Mouse (Mus musculus): ENCODE results near the gene Gm17606. TPM values are rescaled to one million over a fixed set of nuclear protein-coding genes. Genes with fewer than 3 reads are reported as not detected.

Gm17606 gene
- polyA plus RNA-seq, 1 experiment from 2014 or later, result not detected

DNA sequence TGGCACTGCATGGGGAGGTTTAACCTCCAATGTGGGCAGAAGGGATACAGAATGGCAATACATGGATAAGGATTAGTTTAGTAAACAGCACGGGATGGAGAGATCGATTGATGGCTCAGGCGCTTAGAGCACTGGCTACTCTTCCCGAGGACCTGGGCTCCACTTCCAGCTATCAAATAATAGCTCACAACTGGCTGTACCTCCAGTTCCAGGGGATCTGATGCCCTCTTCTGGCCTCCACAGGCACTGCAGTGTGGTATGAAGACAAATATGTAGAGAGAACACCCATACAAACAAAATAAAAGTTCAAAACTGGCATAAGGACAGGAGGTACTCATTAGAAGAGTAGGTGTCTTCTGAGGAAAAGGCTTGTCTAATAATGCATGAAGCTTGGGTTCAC, 28.6 kb downstream of the Gm17606 start:
- Histone ChIP-seq H3K36me3 (ENCODE audit: control insufficient read depth, insufficient read depth, low read length) (peaks cover 44% of the 10 kb centered on the region), H3K9me3 (ENCODE audit: control insufficient read depth, low read length) (no peaks in the 10 kb centered on the region), H3K4me3 (ENCODE audit: low read length) (no peak overlapping the region), H3K9ac (ENCODE audit: low read length) (no peak overlapping the region), H3K27me3 (ENCODE audit: control insufficient read depth, insufficient read depth, low read depth, low read length) (no peaks in the 10 kb centered on the region), H3K4me2 (ENCODE audit: low read depth, low read length) (no peak overlapping the region), H3K27ac (ENCODE audit: low read length) (no peak overlapping the region), H3K4me1 (replicated peaks; ENCODE audit: control insufficient read depth, insufficient read depth, low read length) (no peaks in the 10 kb centered on the region; the same call in 1 of the 2 replicates)
- WGBS, result 76% methylated on average over 4 of the region's 4 CpGs
- no peak for ATAC-seq (ENCODE audit: low read depth)

DNA sequence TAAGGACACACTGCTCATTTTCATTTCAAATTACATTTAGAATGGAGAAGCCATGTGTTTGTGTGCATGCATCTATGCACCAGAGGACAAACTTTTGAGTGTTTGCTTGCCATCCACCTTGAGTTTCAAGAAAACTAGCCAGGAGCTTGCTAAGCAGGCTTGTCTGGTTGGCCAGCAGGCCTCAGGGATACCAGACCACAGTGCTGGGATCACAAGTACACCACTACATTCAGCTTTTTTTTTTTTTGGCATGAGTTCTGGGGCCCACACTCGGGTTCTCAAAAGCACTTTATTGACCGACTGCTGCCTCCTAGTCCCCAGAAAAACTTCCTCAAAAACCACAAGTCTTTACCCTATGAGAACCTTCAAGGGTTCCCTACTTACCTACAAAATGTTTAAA, 33.6 kb downstream of the Gm17606 start:
- 0 out of 2 replicates have a peak overlapping the region, but pooled peaks have one; percentile 1 for H3K27ac ChIP-seq (ENCODE audit: low read length)
- WGBS, result 42% methylated on average over 2 of the region's 2 CpGs

DNA sequence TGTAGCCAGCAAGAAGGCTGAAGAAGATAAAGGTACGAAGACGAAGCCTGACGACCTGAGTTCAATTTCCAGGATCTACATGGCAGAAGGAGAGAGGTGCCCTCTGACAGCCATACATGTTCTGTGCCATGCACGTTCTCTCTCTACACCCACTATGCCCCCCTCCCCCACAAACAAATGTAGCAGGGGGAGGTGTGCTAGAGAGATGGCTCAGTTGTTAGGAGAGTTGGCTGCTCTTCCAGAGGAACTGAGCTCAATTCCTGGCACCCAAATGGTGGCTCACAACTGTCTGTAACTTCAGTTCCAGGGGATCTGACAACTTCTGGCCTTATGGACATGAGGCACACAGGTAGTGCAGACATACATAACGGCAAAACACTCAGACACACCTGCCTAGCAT, 35.5 kb downstream of the Gm17606 start:
- Histone ChIP-seq H3K36me3 (ENCODE audit: control insufficient read depth, insufficient read depth, low read length) (peaks cover 28% of the 10 kb centered on the region), H3K27ac (ENCODE audit: low read length) (no peak overlapping the region), H3K4me2 (ENCODE audit: low read depth, low read length) (no peak overlapping the region), H3K9me3 (ENCODE audit: control insufficient read depth, low read length) (no peaks in the 10 kb centered on the region), H3K27me3 (ENCODE audit: control insufficient read depth, insufficient read depth, low read depth, low read length) (no peaks in the 10 kb centered on the region), H3K4me1 (replicated peaks; ENCODE audit: control insufficient read depth, insufficient read depth, low read length) (no peaks in the 10 kb centered on the region; the same call in 1 of the 2 replicates), H3K4me3 (ENCODE audit: low read length) (no peak overlapping the region), H3K9ac (ENCODE audit: low read length) (no peak overlapping the region)
- ATAC-seq (ENCODE audit: low read depth), result no peak
- WGBS, result 89% methylated on average over 5 of the region's 5 CpGs

More for the DNA sequence above, 33.6 kb downstream of the Gm17606 start:
- H3K9me3 ChIP-seq (ENCODE audit: control insufficient read depth, low read length), result no peaks in the 10 kb centered on the region
- H3K27me3 ChIP-seq (ENCODE audit: control insufficient read depth, insufficient read depth, low read depth, low read length), result no peaks in the 10 kb centered on the region
- no peak overlapping the region for H3K4me3 ChIP-seq (ENCODE audit: low read length)
- no peaks in the 10 kb centered on the region; the same call in 1 of the 2 replicates for H3K4me1 ChIP-seq (replicated peaks; ENCODE audit: control insufficient read depth, insufficient read depth, low read length)
- H3K4me2 ChIP-seq (ENCODE audit: low read depth, low read length), result no peak overlapping the region
- peak; percentile 26; the same call in 1 of the 2 replicates for ATAC-seq (ENCODE audit: low read depth)
- peaks cover 29% of the 10 kb centered on the region for H3K36me3 ChIP-seq (ENCODE audit: control insufficient read depth, insufficient read depth, low read length)
- H3K9ac ChIP-seq (ENCODE audit: low read length), result no peak overlapping the region

GRCm38 (mm10) chr14:54678657-54679304, 38.0 kb downstream of the Gm17606 start:
- Histone ChIP-seq H3K9ac (ENCODE audit: low read length) (no peak overlapping the region), H3K4me1 (replicated peaks; ENCODE audit: control insufficient read depth, insufficient read depth, low read length) (peaks cover 3% of the 10 kb centered on the region; the same call in 1 of the 2 replicates), H3K27me3 (ENCODE audit: control insufficient read depth, insufficient read depth, low read depth, low read length) (no peaks in the 10 kb centered on the region), H3K27ac (ENCODE audit: low read length) (no peak overlapping the region), H3K4me3 (ENCODE audit: low read length) (no peak overlapping the region), H3K4me2 (ENCODE audit: low read depth, low read length) (no peak overlapping the region), H3K36me3 (ENCODE audit: control insufficient read depth, insufficient read depth, low read length) (peaks cover 33% of the 10 kb centered on the region), H3K9me3 (ENCODE audit: control insufficient read depth, low read length) (no peaks in the 10 kb centered on the region)
- WGBS, result 77% methylated on average over 16 of the region's 16 CpGs
- ATAC-seq (ENCODE audit: low read depth), result no peak

DNA sequence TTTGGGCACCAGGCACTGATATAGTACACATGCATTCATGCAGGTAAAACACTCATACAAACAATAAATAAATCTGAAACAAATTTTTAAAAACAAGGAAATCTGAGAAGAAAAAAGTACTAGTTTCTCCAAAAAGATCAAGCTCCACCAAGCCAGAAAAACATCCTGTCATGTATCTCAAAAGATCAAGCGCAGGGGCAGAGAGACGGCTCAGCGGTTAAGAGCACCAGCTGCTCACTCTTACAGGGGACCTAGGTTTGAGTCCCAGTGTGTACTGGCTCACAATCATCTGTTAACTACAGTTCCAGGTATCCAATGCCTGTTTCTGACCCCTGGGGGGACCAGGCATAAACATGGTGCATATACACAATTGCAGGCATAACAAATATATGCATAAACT, 41.6 kb downstream of the Gm17606 start:
- H3K4me3 ChIP-seq (ENCODE audit: low read length), result no peak overlapping the region
- H3K27me3 ChIP-seq (ENCODE audit: control insufficient read depth, insufficient read depth, low read depth, low read length), result no peaks in the 10 kb centered on the region
- H3K9me3 ChIP-seq (ENCODE audit: control insufficient read depth, low read length), result no peaks in the 10 kb centered on the region
- no peak for ATAC-seq (ENCODE audit: low read depth)
- WGBS, result 85% methylated on average over 3 of the region's 3 CpGs
- no peak overlapping the region for H3K27ac ChIP-seq (ENCODE audit: low read length)
- H3K4me1 ChIP-seq (replicated peaks; ENCODE audit: control insufficient read depth, insufficient read depth, low read length), result peaks cover 10% of the 10 kb centered on the region; the same call in 1 of the 2 replicates
- H3K9ac ChIP-seq (ENCODE audit: low read length), result no peak overlapping the region
- H3K4me2 ChIP-seq (ENCODE audit: low read depth, low read length), result no peak overlapping the region
- peaks cover 24% of the 10 kb centered on the region for H3K36me3 ChIP-seq (ENCODE audit: control insufficient read depth, insufficient read depth, low read length)

DNA sequence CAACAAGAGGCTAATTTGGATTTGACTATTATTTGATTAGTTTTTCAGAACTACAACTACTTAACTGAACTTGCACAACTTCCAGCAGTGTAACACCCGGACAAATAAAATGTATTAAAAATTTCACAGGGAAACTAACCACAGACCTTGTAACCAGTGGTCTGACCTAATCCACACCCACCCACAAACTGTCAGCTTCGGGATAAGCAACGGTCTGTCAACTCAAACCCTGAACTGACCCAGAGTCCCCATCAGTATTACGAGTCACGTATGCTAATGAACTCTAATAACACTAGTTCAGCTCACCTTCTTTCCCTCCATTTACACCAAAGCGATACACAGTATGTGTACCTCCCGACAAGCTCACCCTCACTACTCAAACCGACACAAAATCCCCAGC, 44.7 kb downstream of the Gm17606 start:
- peaks cover 19% of the 10 kb centered on the region; the same call in 1 of the 2 replicates for H3K36me3 ChIP-seq (ENCODE audit: control insufficient read depth, insufficient read depth, low read length)
- peak overlapping the region; percentile 86 for H3K4me2 ChIP-seq (ENCODE audit: low read depth, low read length)
- no peaks in the 10 kb centered on the region for H3K27me3 ChIP-seq (ENCODE audit: control insufficient read depth, insufficient read depth, low read depth, low read length)
- peak overlapping the region; percentile 89 for H3K4me3 ChIP-seq (ENCODE audit: low read length)
- H3K9me3 ChIP-seq (ENCODE audit: control insufficient read depth, low read length), result no peaks in the 10 kb centered on the region
- peak overlapping the region; percentile 99 for H3K9ac ChIP-seq (ENCODE audit: low read length)
- ATAC-seq (ENCODE audit: low read depth), result no peak
- 5% methylated on average over 8 of the region's 8 CpGs for WGBS
- H3K27ac ChIP-seq (ENCODE audit: low read length), result peak overlapping the region; percentile 96
- peaks cover 21% of the 10 kb centered on the region for H3K4me1 ChIP-seq (replicated peaks; ENCODE audit: control insufficient read depth, insufficient read depth, low read length)

DNA sequence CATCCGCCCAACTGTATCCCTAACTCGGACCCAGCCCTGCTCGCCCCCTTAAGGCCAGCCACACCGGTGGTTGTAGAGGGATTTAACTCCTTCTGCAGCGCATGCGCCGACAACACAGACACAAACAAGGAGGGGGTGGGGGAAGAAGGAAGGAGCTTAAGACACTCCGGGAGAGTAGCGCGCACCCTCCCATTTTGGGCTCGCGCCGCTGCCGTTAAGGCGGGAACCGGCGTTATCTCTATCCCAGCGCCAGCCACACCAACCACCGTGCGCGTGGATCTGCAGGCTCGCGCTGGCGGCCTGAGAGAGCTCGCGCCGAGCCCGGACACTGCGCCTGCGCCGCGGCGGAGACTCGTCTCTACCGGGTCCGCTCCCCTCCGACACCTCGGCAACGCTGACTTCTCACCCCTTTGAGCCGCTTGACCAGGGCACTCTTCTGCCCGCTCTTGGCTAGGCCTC, 45.3 kb downstream of the Gm17606 start, which contains the start of gene 1700123O20Rik:
TSS of gene 1700123O20Rik (plus strand) at position 154 of the 459 bp plus-strand sequence.
- peaks cover 21% of the 10 kb centered on the region for H3K36me3 ChIP-seq (ENCODE audit: control insufficient read depth, insufficient read depth, low read length)
- H3K27me3 ChIP-seq (ENCODE audit: control insufficient read depth, insufficient read depth, low read depth, low read length), result no peaks in the 10 kb centered on the region
- no peaks in the 10 kb centered on the region for H3K9me3 ChIP-seq (ENCODE audit: control insufficient read depth, low read length)
- under 1% methylated on average over 41 of the region's 41 CpGs for WGBS
- H3K4me3 ChIP-seq (ENCODE audit: low read length), result peak within 1 kb of the TSS; percentile 89
- ATAC-seq (ENCODE audit: low read depth), result peak; percentile 85
- H3K4me2 ChIP-seq (ENCODE audit: low read depth, low read length), result peak within 1 kb of the TSS; percentile 86
- peak within 1 kb of the TSS; percentile 96 for H3K27ac ChIP-seq (ENCODE audit: low read length)
- H3K4me1 ChIP-seq (replicated peaks; ENCODE audit: control insufficient read depth, insufficient read depth, low read length), result peaks cover 21% of the 10 kb centered on the region
- peak within 1 kb of the TSS; percentile 99 for H3K9ac ChIP-seq (ENCODE audit: low read length)

DNA sequence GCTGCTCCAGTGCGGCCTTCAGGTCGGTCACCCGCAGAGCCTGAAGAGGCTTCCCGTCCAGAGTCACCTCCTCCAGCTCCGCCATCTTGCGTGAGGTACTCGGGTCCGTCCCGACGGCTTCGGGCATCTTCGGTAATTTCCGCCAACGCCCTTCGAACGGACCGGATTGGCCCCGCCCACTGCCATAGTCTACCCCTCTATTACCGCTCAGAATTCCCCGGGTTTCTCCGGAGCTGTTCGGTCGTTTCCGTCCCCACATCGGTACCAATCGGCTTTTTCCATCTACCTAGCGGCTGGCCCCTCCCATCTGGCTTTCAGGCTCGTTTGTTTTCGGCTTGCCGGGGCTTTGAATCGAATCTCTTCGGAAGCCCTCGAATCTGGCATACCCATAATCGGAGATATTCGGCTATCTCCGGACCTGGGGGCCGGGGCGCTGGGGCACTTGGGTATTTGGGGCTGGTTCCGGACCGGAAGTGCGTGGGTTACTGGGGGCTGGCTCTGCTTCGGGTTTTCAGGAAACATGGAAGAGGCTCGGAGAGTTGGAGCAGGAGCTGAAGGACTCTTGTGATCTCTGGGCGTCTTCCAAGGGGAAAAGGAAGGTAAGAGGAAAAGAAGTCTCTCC, 45.9 kb downstream of the Gm17606 start, which contains the start of gene Acin1:
TSS of gene Acin1 (minus strand) at position 410 of the 622 bp plus-strand sequence.
- H3K4me2 ChIP-seq (ENCODE audit: low read depth, low read length), result peak within 1 kb of the TSS; percentile 86
- peak within 1 kb of the TSS; percentile 89 for H3K4me3 ChIP-seq (ENCODE audit: low read length)
- H3K4me1 ChIP-seq (replicated peaks; ENCODE audit: control insufficient read depth, insufficient read depth, low read length), result peaks cover 21% of the 10 kb centered on the region
- H3K36me3 ChIP-seq (ENCODE audit: control insufficient read depth, insufficient read depth, low read length), result peaks cover 21% of the 10 kb centered on the region
- no peaks in the 10 kb centered on the region for H3K27me3 ChIP-seq (ENCODE audit: control insufficient read depth, insufficient read depth, low read depth, low read length)
- no peaks in the 10 kb centered on the region for H3K9me3 ChIP-seq (ENCODE audit: control insufficient read depth, low read length)
- under 1% methylated on average over 44 of the region's 44 CpGs for WGBS
- peak within 1 kb of the TSS; percentile 99 for H3K9ac ChIP-seq (ENCODE audit: low read length)
- ATAC-seq (ENCODE audit: low read depth), result peak; percentile 97
- peak within 1 kb of the TSS; percentile 96 for H3K27ac ChIP-seq (ENCODE audit: low read length)

- 3% methylated on average over 8 of the region's 8 CpGs for WGBS
- Histone ChIP-seq H3K4me2 (ENCODE audit: low read depth, low read length) (peak overlapping the region; percentile 65), H3K9me3 (ENCODE audit: control insufficient read depth, low read length) (no peaks in the 10 kb centered on the region), H3K4me1 (replicated peaks; ENCODE audit: control insufficient read depth, insufficient read depth, low read length) (peaks cover 21% of the 10 kb centered on the region), H3K9ac (ENCODE audit: low read length) (peak overlapping the region; percentile 99), H3K4me3 (ENCODE audit: low read length) (peak overlapping the region; percentile 89), H3K27me3 (ENCODE audit: control insufficient read depth, insufficient read depth, low read depth, low read length) (no peaks in the 10 kb centered on the region), H3K27ac (ENCODE audit: low read length) (peak overlapping the region; percentile 96), H3K36me3 (ENCODE audit: control insufficient read depth, insufficient read depth, low read length) (peaks cover 19% of the 10 kb centered on the region)
- no peak for ATAC-seq (ENCODE audit: low read depth)
Measured at GRCm38 (mm10) chr14:54687251-54687650, 46.5 kb downstream of the Gm17606 start.

Measured in lung, embryonic 16.5 days (tissue).